Comparison of ENCODE assay signal across 18 mouse cellular contexts in the genomic region with DNA sequence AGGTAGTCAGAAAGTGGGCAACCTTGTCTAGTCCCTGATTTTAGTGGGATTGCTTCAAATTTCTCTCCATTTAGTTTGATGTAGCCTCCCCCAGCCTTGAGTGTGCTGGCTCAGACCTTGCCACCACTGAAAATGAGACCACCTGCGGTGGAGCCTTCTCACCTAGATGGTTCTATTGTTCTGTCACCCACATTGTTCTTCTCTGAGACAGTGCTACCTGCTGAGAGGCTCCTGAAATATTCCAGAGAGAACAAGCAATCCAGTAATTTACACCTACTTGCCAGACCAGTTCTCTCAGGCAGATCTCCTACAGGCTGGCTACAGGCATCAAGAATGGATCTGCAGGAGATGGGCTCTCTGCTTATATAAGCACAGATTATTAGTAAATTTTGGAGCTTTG.
A peak's percentile ranks its signal among the peaks of the same experiment; 100 is the strongest.
DNase-seq lines count a peak whose midpoint lies in the region; ATAC-seq and TF ChIP-seq lines count a peak whose summit lies in the region.
"Had no signal": no experiment of that assay in that cellular context is flagged by ENCODE, and none has a peak within 500 bp of the region (broad histone marks: within the 10 kb centered on the region; RNA-seq: fewer than 3 reads in every experiment).

No protein-coding gene starts in this region.

- H3K27me3 ChIP-seq in forebrain, embryonic 13.5 days = no peaks in the 10 kb centered on the region
- H3K27me3 ChIP-seq: embryonic facial prominence, embryonic 12.5 days had no signal

- no peaks in the 10 kb centered on the region for H3K4me1 ChIP-seq in ES-E14 (ENCODE audit: control insufficient read depth in 2 of 2, insufficient read depth in 2 of 2, low read length in 2 of 2, poor library complexity in 1 of 2)
- H3K4me1 ChIP-seq in forebrain, embryonic 13.5 days = peaks cover 7% of the 10 kb centered on the region; the same call in 1 of the 2 replicates
- H3K4me1 ChIP-seq: embryonic facial prominence, embryonic 12.5 days had no signal

- H3K27ac ChIP-seq in ES-E14 (ENCODE audit: insufficient read depth, low read depth, low read length, poor library complexity, severe bottlenecking) = no peak overlapping the region
- H3K27ac ChIP-seq in forebrain, embryonic 13.5 days = no peak overlapping the region
- H3K27ac ChIP-seq: embryonic facial prominence, embryonic 10.5 days; embryonic facial prominence, embryonic 12.5 days had no signal

- H3K4me3 ChIP-seq in ES-E14 (ENCODE audit: insufficient read depth in 1 of 2, low read depth in 1 of 2, low read length in 2 of 2, poor library complexity in 1 of 2, severe bottlenecking in 1 of 2) = no peak overlapping the region
- no peak overlapping the region for H3K4me3 ChIP-seq in forebrain, embryonic 13.5 days
- H3K4me3 ChIP-seq: embryonic facial prominence, embryonic 10.5 days; embryonic facial prominence, embryonic 12.5 days had no signal

- no peaks in the 10 kb centered on the region for H3K36me3 ChIP-seq in ES-E14 (ENCODE audit: control insufficient read depth, insufficient read depth, low read length, poor library complexity, severe bottlenecking)
- H3K36me3 ChIP-seq in forebrain, embryonic 13.5 days (ENCODE audit: poor library complexity, severe bottlenecking) = no peaks in the 10 kb centered on the region
- H3K36me3 ChIP-seq: embryonic facial prominence, embryonic 10.5 days; embryonic facial prominence, embryonic 12.5 days had no signal

- no peak overlapping the region for H3K4me2 ChIP-seq in forebrain, embryonic 13.5 days
- H3K4me2 ChIP-seq: embryonic facial prominence, embryonic 12.5 days had no signal

- WGBS in forebrain, embryonic 13.5 days = 39% methylated on average over 1 of the region's 1 CpGs

- no peak overlapping the region for H3K9ac ChIP-seq in ES-E14 (ENCODE audit: insufficient read depth, low read depth, low read length, poor library complexity, severe bottlenecking)
- H3K9ac ChIP-seq in forebrain, embryonic 13.5 days = no peak overlapping the region
- H3K9ac ChIP-seq: embryonic facial prominence, embryonic 12.5 days had no signal

- no peak for ATAC-seq in forebrain, embryonic 13.5 days
- no peak for ATAC-seq in monocyte, adult 5-6 weeks (replicated peaks; ENCODE audit: insufficient number of reproducible peaks, low FRiP score, low TSS enrichment, poor library complexity, severe bottlenecking)
- ATAC-seq: activated CD4-positive, CD25-positive, alpha-beta regulatory T cell, adult 4 months; forebrain, embryonic 14.5 days; forebrain, embryonic 16.5 days had no signal

- H3K9me3 ChIP-seq in ES-E14 (ENCODE audit: control insufficient read depth, insufficient read depth, low read depth, low read length) = no peaks in the 10 kb centered on the region
- H3K9me3 ChIP-seq in forebrain, embryonic 13.5 days (replicated peaks) = no peaks in the 10 kb centered on the region
- H3K9me3 ChIP-seq: embryonic facial prominence, embryonic 10.5 days; embryonic facial prominence, embryonic 12.5 days had no signal

- in situ Hi-C loops in ES-E14 (cut with MboI; ENCODE audit: low sequenced_read_pairs in 2 of 2, unreplicated experiment in 2 of 2) = no loop called here

- DNase-seq in ES-E14 (ENCODE audit: low read depth, low spot score) (peak; percentile 25), WW6 (ENCODE audit: low read depth, low spot score) (peak; percentile 5)
- DNase-seq in retina, embryonic 14.5 days (ENCODE audit: low spot score) = no peak
- DNase-seq: adrenal gland, adult 8-10 months; adrenal gland, postnatal 14 days; adrenal gland, postnatal 36 days; cerebellum, adult 11-12 months; cerebellum, adult 2 months; cerebellum, adult 9-10 months; cerebellum, postnatal 10 days; cerebellum, postnatal 25 days had no signal

TF ChIP-seq in ES-E14, 5 proteins besides CTCF, POLR2A, EP300 and RAD21:
- no peak for TF ChIP-seq MAFK (IDR thresholded peaks at IDR 0.05; ENCODE audit: insufficient read depth, low read depth, low read length)
- no peak for TF ChIP-seq ZNF384 (IDR thresholded peaks at IDR 0.05; ENCODE audit: low read depth, low read length)
- no peak for TF ChIP-seq HCFC1 (IDR thresholded peaks at IDR 0.05; ENCODE audit: borderline replicate concordance, insufficient read depth, low read length)
- no peak for TF ChIP-seq ZC3H11A (IDR thresholded peaks at IDR 0.05; ENCODE audit: borderline replicate concordance, low read depth, low read length)
- no peak for TF ChIP-seq CHD2 (IDR thresholded peaks at IDR 0.05; ENCODE audit: low read depth, low read length)
TF ChIP-seq in ES-E14: peak in this region for 0.
